Mouse (Mus musculus): ENCODE data around the gene Eif4g1.
"Not testable (repeated sequence)": the region's sequence is repeated elsewhere in the genome, so short reads cannot be mapped to it uniquely, and the experiment has no call there.

The Eif4g1 gene

GRCm38 (mm10) chr16:20668013-20668412 is at the start of gene Eif4g1:
Gene Eif4g1, plus strand, starts transcription at chr16:20668313.
- DNase-seq = not testable (repeated sequence)

GRCm38 (mm10) chr16:20619541-20620398 is 48.3 kb upstream of the Eif4g1 start:
- DNase-seq = peak; percentile 91

- no peak for DNase-seq
Measured at GRCm38 (mm10) chr16:20620399-20620735, 47.7 kb upstream of the Eif4g1 start.

- no peak for DNase-seq
Measured at GRCm38 (mm10) chr16:20620751-20621190, 47.3 kb upstream of the Eif4g1 start.

- peak; percentile 96 for DNase-seq
Measured at GRCm38 (mm10) chr16:20621191-20621990, 46.7 kb upstream of the Eif4g1 start, which contains the start of gene Camk2n2. Gene Camk2n2, minus strand, starts transcription at chr16:20621287.

- DNase-seq = peak; percentile 97
Measured at GRCm38 (mm10) chr16:20621991-20622685, 46.0 kb upstream of the Eif4g1 start.

- no peak for DNase-seq
Measured at GRCm38 (mm10) chr16:20623211-20623610, 44.9 kb upstream of the Eif4g1 start.

- DNase-seq = peak; percentile 82
Measured at GRCm38 (mm10) chr16:20628871-20629391, 39.2 kb upstream of the Eif4g1 start.

- DNase-seq = peak; percentile 87
Measured at GRCm38 (mm10) chr16:20629731-20630634, 38.1 kb upstream of the Eif4g1 start, which contains the start of gene Ece2. Gene Ece2, plus strand, starts transcription at chr16:20629828.

- peak; percentile 76 for DNase-seq
Measured at GRCm38 (mm10) chr16:20637410-20637809, 30.7 kb upstream of the Eif4g1 start.

- no peak for DNase-seq
Measured at GRCm38 (mm10) chr16:20638367-20638766, 29.7 kb upstream of the Eif4g1 start.

- DNase-seq = peak; percentile 92
Measured at GRCm38 (mm10) chr16:20642161-20642560, 26.0 kb upstream of the Eif4g1 start.

- no peak for DNase-seq
Measured at GRCm38 (mm10) chr16:20643911-20644310, 24.2 kb upstream of the Eif4g1 start.

- DNase-seq = peak; percentile 100
Measured at GRCm38 (mm10) chr16:20651076-20651946, 16.8 kb upstream of the Eif4g1 start, which contains the start of gene Psmd2. Gene Psmd2, plus strand, starts transcription at chr16:20651652.

- DNase-seq = no peak
Measured at GRCm38 (mm10) chr16:20651947-20652310, 16.2 kb upstream of the Eif4g1 start.

GRCm38 (mm10) chr16:20653315-20653714 is 14.8 kb upstream of the Eif4g1 start:
- DNase-seq = no peak

- no peak for DNase-seq
Measured at GRCm38 (mm10) chr16:20657661-20658060, 10.5 kb upstream of the Eif4g1 start.

- DNase-seq = no peak
Measured at GRCm38 (mm10) chr16:20670291-20670690, 2.2 kb downstream of the Eif4g1 start.

GRCm38 (mm10) chr16:20671886-20672285 is 3.8 kb downstream of the Eif4g1 start:
- DNase-seq = peak; percentile 91

GRCm38 (mm10) chr16:20672500-20672902 is 4.4 kb downstream of the Eif4g1 start:
- DNase-seq = peak; percentile 100

Data from heart, adult 11 months (tissue).